Mouse (Mus musculus): ENCODE data around the gene Epo. TPM values are rescaled to one million over a fixed set of nuclear protein-coding genes. Genes with fewer than 3 reads are reported as not detected.
A peak's percentile ranks its signal among the peaks of the same experiment; 100 is the strongest.

Epo gene
- total RNA-seq, 2 experiments from 2014 or later, result not detected

- no peak for DNase-seq
- intact Hi-C loops (cut with DNase I), result loop anchor here (10.0 kb wide), 1 partner anchor 641 kb away; the partner anchor contains the start of gene Cops6
Measured at GRCm38 (mm10) chr5:137523396-137524250, 9.4 kb downstream of the Epo start.

DNA sequence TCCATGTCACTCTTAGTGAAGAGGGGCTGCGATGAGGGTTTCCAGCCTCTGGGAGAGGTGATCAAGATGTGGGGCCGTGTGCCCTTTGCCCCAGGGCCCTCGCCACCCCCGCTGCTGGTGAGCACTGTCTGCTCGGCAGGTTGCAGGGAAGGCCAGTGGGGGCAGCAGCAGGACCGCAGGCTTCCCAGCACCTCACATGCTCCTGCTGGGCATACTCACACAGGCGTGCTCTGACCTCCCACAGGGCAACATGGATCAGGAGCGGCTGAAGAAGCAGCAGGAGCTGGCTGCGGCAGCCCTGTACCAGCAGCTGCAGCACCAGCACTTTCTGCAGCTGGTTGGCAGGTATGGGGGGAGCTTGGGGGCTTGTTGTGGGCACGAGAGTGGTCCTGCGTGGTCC is 10.3 kb downstream of the Epo start:
- intact Hi-C loops (cut with DNase I), result loop anchor here (10.0 kb wide), 1 partner anchor 642 kb away; the partner anchor contains the start of gene Cops6
- DNase-seq, result no peak

DNA sequence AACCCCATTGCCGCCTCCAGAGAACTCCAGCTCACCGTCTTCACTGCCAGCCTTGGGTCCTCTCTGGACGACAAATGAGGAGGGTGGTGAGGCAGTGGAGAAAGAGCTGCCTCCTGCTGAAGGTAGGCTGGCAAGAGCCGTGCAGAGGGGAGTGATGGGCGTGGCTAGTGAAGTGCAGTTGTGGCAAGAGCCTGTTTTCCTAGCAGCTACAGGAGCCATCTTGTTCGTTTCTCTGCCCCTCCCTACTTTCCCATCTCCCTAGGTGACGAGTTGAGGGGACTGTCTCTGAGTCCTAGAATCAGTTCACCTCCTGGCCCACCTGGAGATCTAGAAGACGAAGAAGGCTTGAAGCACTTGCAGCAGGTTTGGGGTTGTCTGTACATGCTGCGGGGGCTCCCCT is 11.2 kb downstream of the Epo start:
- no peak for DNase-seq
- intact Hi-C loops (cut with DNase I), result loop anchor here (10.0 kb wide), 1 partner anchor 643 kb away; the partner anchor contains the start of gene Cops6

- no peak for DNase-seq
- intact Hi-C loops (cut with DNase I), result loop anchor here (10.0 kb wide), 1 partner anchor 645 kb away; the partner anchor contains the start of gene Cops6
Measured at GRCm38 (mm10) chr5:137519691-137520550, 13.1 kb downstream of the Epo start.

GRCm38 (mm10) chr5:137518436-137518835 is 14.6 kb downstream of the Epo start, which contains the start of gene Gigyf1:
TSS of gene Gigyf1 (plus strand) at chr5:137518548.
- DNase-seq, result no peak
- intact Hi-C loops (cut with DNase I), result no loop called here

DNA sequence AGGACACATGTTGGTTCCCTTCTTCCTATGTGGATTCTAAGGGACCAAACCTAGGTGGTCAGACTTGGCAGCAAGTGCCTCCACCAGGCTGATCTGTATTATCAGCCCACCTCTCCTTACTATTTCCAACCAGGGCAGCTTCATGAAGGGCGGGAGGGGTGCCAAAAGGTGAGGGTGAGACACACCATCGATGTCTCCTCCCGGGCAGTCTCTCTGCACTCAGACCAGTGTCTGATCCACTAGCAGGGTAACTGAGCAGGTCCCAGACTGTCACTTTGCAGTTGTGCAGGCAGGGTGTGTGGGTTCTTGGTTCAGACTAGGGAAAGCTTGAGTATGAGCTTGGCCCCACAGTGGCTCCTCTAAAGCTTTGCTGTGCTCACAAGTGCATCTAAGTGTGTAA is 18.2 kb downstream of the Epo start:
- intact Hi-C loops (cut with DNase I), result loop anchor here (5.0 kb wide), 1 partner anchor 72 kb away; no protein-coding TSS in a partner anchor
- no peak for DNase-seq

DNA sequence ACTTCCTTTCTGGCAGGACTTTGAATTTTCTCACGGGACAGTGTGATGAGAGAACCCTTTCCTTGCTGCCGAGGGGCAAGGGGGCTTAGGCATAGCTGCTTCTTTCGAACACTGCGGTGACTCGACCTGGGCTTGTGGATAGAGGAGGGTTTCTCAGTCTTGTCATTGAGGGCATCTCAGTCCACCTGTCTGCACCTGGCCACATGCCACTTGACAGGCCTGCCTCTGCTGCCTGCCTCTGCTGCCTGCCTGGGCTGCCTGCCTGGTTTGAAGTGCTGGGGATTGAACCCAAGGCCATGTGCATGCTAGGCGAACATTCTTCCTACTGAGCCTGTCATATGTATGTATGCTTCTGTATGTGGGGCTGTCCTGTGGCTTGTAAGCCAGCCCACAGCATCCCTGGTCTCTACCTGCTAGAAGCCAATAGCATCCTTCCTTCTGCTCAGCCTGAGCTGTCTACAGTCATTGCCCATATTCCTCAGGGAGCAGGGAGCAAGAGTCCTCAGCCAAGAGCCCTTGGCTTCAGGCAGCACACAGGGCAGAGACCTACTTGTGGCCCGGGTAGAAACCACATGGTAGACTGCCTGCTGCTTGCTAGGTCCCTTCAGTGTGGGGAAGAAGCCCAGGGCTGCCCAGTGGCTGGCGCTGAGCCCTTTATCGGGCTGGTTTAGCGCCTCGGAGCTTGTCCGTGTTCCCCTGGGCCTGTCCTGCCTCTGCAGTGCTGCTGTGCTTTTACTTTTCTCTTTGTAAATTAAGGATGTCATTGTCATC is 18.9 kb downstream of the Epo start:
- intact Hi-C loops (cut with DNase I), result loop anchor here (5.0 kb wide), 1 partner anchor 73 kb away; no protein-coding TSS in a partner anchor
- no peak for DNase-seq

DNA sequence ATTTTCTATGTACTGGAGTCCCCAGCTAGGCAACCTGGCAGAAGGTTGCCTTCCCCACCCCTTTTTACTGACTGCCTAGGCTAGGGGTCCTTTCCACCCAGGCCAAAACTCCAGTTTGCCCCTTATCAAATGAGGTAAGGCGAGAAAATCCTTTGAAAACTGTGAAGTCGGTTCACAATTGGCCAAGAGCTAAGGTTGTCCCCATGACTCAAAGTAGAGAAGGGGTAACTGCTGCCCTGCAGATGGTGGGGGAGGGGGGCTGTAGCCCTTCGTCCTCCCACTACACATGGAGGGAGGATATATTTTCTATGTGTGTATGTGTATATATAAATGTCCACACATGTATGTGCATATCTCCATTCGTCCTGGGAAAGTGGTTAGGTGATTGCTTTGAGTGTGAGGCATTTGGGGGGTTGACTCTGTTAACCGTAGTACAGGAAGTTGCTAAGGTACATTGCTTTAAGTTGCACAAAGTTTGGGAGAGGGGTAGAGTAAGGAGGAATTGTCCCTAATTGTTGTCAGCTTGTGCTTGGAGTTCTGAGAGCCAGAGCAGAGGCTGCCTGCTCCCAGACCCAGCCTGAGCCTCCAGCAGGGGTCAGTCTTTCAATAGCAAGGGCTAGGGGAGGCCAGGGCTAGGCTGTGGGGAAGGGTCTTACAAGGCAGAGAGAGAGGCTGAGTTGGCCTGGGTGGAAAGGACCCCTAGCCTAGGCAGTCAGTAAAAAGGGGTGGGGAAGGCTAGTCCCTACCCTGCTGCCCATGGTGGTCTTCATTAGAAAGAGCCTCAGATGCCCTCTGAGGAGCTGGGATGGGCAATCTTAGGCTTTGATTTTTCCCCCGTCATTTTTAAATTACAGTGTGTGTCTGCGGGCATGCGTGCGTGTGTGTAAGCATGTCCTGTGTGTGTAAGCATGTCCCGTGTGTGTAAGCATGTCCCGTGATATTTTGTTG is 19.9 kb downstream of the Epo start:
- DNase-seq, result peak in 1 of 2 experiments; percentile 50
- intact Hi-C loops (cut with DNase I), result loop anchor here (5.0 kb wide), 1 partner anchor 74 kb away; no protein-coding TSS in a partner anchor

- no peak for DNase-seq
- intact Hi-C loops (cut with DNase I), result loop anchor here (1.0 to 5.0 kb wide), 2 partner anchors 22 to 76 kb away; partner anchors contain the start of genes Epo and Gnb2
Measured at GRCm38 (mm10) chr5:137511706-137512105, 21.3 kb downstream of the Epo start.

- no peak for DNase-seq
- intact Hi-C loops (cut with DNase I), result loop anchor here (1.0 to 5.0 kb wide), 2 partner anchors 23 to 77 kb away; partner anchors contain the start of genes Epo and Gnb2
Measured at GRCm38 (mm10) chr5:137510573-137511390, 22.3 kb downstream of the Epo start.

DNA sequence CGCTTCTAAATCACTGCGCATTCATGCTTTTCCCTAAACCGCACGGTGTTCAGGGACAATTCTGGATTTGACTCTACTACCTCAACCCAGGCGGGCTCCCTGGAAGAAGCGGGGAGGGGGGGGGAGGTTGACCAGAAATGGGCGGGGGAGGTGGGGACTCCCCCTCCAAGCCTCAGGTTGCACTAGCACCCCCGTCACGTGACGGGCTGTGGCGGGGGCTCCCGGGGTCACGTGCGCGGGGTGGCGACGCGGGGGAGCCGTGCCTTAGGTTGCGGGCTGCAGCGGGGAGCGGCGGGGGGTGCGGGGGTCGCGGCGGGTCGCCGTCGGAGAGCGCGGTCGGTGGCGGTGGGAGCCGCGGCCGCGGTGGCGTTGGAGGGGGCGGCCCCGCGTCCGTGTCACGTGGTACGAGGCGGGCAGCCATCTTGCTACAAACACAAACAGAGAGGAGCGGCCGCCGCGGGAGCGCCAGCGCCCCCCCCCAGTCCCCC is 23.0 kb downstream of the Epo start:
- intact Hi-C loops (cut with DNase I), result loop anchor here (5.0 kb wide), 1 partner anchor 77 kb away; no protein-coding TSS in a partner anchor
- peak; percentile 79 to 92 for DNase-seq

DNA sequence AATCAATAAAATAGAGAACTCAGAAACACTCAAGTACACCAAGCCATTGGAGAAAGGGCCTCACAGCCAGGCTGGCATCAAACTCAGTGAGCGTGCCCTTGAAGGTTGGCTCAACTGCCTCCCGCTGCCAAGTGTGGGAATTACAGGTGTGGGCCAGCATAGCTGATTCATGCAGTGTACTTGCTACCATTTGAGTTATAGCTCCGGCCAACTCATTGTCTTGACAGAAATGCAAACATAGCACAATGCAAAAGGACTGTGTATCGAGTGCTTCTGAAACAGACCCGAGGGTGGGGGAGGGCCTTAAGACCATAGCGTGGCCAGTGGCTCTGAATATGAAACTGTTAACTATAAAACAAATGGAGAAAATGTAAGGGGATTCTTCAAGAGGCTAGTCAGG is 29.0 kb downstream of the Epo start:
- no peak for DNase-seq
- intact Hi-C loops (cut with DNase I), result no loop called here

GRCm38 (mm10) chr5:137502667-137503110 is 30.4 kb downstream of the Epo start:
- intact Hi-C loops (cut with DNase I), result loop anchor here (1.0 to 2.0 kb wide), 2 partner anchors 31 to 150 kb away; partner anchors contain the start of genes Epo and Gnb2
- DNase-seq, result peak in 1 of 2 experiments; percentile 79

DNA sequence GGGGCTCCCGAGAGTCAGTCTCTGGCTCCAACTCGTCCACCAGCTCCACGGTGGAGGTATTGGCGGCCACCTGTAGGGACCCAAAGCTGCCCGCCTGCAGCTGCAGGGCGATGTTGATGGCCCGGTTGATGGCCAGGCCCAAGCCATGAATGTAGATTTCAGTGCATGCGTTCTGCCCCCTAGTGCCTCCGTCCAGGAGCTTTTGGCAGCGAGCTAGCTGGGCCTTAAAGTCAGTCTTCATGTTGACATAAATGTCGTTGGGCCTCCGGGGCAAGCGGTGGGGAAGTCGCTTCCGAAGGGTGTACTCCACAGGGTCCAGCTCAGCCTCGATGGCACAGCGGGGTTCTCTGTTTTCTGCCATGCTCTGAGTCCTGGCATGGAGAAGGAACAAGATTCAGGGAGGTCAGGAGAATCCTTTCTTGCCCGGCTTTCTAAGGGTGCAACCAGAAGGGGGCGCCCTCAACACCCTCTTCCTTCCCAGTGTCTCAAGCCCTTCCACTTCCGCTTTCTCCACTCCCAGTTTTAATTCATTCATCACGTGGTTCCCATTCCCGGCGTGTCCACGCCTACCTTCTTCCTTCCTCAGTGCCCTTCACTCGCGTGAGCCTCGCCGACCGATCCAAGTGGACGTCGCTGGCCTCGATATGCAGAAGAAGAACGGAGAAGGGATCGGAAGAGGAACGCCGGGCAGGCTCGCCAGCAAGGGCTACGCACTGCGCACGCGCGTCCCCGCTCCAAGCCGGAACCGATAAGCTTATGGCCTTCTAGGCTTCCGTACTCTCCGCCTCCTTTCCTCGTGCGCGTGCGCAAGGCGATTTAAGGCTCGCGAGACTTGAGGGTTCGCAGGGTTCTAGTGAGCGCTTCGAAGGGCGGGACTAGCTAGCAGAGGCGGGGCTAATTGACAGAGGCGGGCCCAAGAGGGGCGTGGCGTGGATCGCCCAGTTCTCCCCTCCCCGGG is 31.1 kb downstream of the Epo start, which contains the start of gene Pop7:
TSS of gene Pop7 (minus strand) at position 810 of the 958 bp plus-strand sequence.
- intact Hi-C loops (cut with DNase I), result loop anchor here (1.0 to 2.0 kb wide), 2 partner anchors 31 to 151 kb away; partner anchors contain the start of genes Epo and Gnb2
- DNase-seq, result peak; percentile 100

DNA sequence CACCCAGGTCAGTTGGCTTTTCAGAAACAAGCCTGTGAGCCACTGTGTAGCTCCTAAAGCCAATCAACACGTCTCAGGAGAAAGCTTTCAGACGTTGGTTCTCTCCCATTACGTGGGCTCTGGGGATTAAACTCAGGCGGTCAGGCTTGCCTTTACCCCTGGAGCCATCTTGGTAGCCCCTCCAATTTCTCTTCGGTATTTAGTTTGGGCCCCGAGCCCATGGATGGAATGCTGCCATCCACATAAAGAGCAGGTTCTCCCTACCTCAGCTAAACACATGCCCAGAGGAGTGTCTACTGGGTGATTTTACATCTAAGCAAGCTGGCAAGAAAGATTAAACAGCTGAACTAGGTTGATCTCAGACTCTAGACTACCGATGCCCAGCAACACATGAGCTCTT is 32.9 kb downstream of the Epo start:
- DNase-seq, result no peak
- intact Hi-C loops (cut with DNase I), result no loop called here

GRCm38 (mm10) chr5:137493831-137494230 is 39.2 kb downstream of the Epo start:
- peak; percentile 45 to 46 for DNase-seq
- intact Hi-C loops (cut with DNase I), result no loop called here
